Mouse (Mus musculus) MEL (cell line): Measurements from ENCODE around the gene Ptcd2. TPM values are rescaled to one million over a fixed set of nuclear protein-coding genes. Genes with fewer than 3 reads are reported as not detected.

ENCODE experiments used
- DNase-seq: peaks from one replicate; pipeline ENCODE4 v3.0.0; 2011; ENCODE audit warnings: low read depth, low spot score
- H3K27ac ChIP-seq: 2 replicates; pipeline ENCODE4 v1.5.1; 2012; ENCODE audit warnings: low read depth, mild to moderate bottlenecking, control low read depth, low read length, moderate library complexity; ENCODE audit not compliant: control insufficient read depth
- H3K27me3 ChIP-seq, 2 experiments: fragments of 150-350 bp in 1 of 2; sonication (generic) in 1 of 2; 2 replicates each; pipeline ENCODE4 v1.6.1; 2012; ENCODE audit warnings: low read length in 2 of 2, mild to moderate bottlenecking in 2 of 2, improper control_type of control experiment in 1 of 2, moderate library complexity in 1 of 2; ENCODE audit not compliant: insufficient read depth in 2 of 2, control insufficient read depth in 1 of 2
- H3K36me3 ChIP-seq, 2 experiments: 2 replicates each; pipeline ENCODE4 v1.6.1; 2012 to 2014; ENCODE audit warnings: low read length in 2 of 2, improper control_type of control experiment in 1 of 2, inconsistent platforms in 1 of 2, mild to moderate bottlenecking in 1 of 2; ENCODE audit not compliant: insufficient read depth in 2 of 2, control insufficient read depth in 1 of 2
- H3K4me1 ChIP-seq, 2 experiments: fragments of 150-350 bp in 1 of 2; sonication (generic) in 1 of 2; 2 replicates each; pipeline ENCODE4 v1.6.1; 2012; ENCODE audit warnings: low read length in 2 of 2, improper control_type of control experiment in 1 of 2, mild to moderate bottlenecking in 1 of 2; ENCODE audit not compliant: insufficient read depth in 2 of 2, control insufficient read depth in 1 of 2
- H3K4me3 ChIP-seq, 2 experiments: fragments of 150-350 bp in 1 of 2; sonication (generic) in 1 of 2; 2 replicates each; pipeline ENCODE4 v1.5.1; 2012; ENCODE audit warnings: low read depth in 2 of 2, low read length in 2 of 2, mild to moderate bottlenecking in 2 of 2, moderate library complexity in 2 of 2, control low read depth in 1 of 2, improper control_type of control experiment in 1 of 2; ENCODE audit not compliant: control insufficient read depth in 1 of 2, insufficient read depth in 1 of 2
- H3K79me2 ChIP-seq: 2 replicates; pipeline ENCODE4 v1.6.1; 2012; ENCODE audit warnings: mild to moderate bottlenecking, low read length, moderate library complexity; ENCODE audit not compliant: control insufficient read depth, poor library complexity, insufficient read depth
- H3K9ac ChIP-seq: 2 replicates; pipeline ENCODE4 v1.6.1; 2012; ENCODE audit warnings: low read depth, mild to moderate bottlenecking, control low read depth, low read length, moderate library complexity; ENCODE audit not compliant: control insufficient read depth, poor library complexity, severe bottlenecking
- H3K9me3 ChIP-seq: fragments of 150-350 bp; sonication (generic); replicated peaks from 2 replicates; pipeline ENCODE4 v1.6.1; 2012; ENCODE audit warnings: mild to moderate bottlenecking, low read length, improper control_type of control experiment, moderate library complexity; ENCODE audit not compliant: insufficient read depth
- CHD1 ChIP-seq: IDR thresholded peaks from 2 replicates; pipeline ENCODE4 v1.6.1; 2012; ENCODE audit warnings: low read depth, mild to moderate bottlenecking, inconsistent platforms, low read length, improper control_type of control experiment
- CTCF ChIP-seq, 3 experiments: IDR thresholded peaks in 2 of 3; conservative IDR thresholded peaks in 1 of 3; 2 replicates each; pipeline ENCODE4 v1.5.1; 2011 to 2012; ENCODE audit warnings: low read length in 3 of 3, low read depth in 2 of 3, mild to moderate bottlenecking in 2 of 3, improper control_type of control experiment in 1 of 3, inconsistent platforms in 1 of 3, mixed read lengths in 1 of 3, moderate library complexity in 1 of 3; ENCODE audit not compliant: control insufficient read depth in 1 of 3, insufficient read depth in 1 of 3, poor library complexity in 1 of 3, severe bottlenecking in 1 of 3
- E2F4 ChIP-seq: IDR thresholded peaks from 2 replicates; pipeline ENCODE4 v1.6.1; 2011; ENCODE audit warnings: low read depth, low read length, improper control_type of control experiment, borderline replicate concordance
- HCFC1 ChIP-seq: IDR thresholded peaks from 2 replicates; pipeline ENCODE4 v1.6.1; 2012; ENCODE audit warnings: low read depth, mild to moderate bottlenecking, inconsistent platforms, low read length, improper control_type of control experiment, moderate library complexity
- KAT2A ChIP-seq: conservative IDR thresholded peaks from 2 replicates; pipeline ENCODE4 v1.6.1; 2012; ENCODE audit warnings: low read depth, low read length, improper control_type of control experiment, inconsistent platforms
- MAFK ChIP-seq: IDR thresholded peaks from 2 replicates; pipeline ENCODE4 v1.6.1; 2011; ENCODE audit warnings: low read depth, mild to moderate bottlenecking, low read length, improper control_type of control experiment, borderline replicate concordance
- MAZ ChIP-seq: IDR thresholded peaks from 2 replicates; pipeline ENCODE4 v1.6.1; 2012; ENCODE audit warnings: low read depth, mild to moderate bottlenecking, inconsistent platforms, low read length, improper control_type of control experiment
- MYC ChIP-seq: IDR thresholded peaks from 2 replicates; pipeline ENCODE4 v1.6.1; 2011; ENCODE audit warnings: low read depth, mild to moderate bottlenecking, low read length, improper control_type of control experiment, moderate library complexity
- NRF1 ChIP-seq: IDR thresholded peaks from 2 replicates; pipeline ENCODE4 v1.6.1; 2014; ENCODE audit warnings: low read depth, mild to moderate bottlenecking, inconsistent platforms, low read length, improper control_type of control experiment, moderate library complexity; ENCODE audit not compliant: poor library complexity, insufficient read depth, severe bottlenecking
- POLR2A ChIP-seq, 2 experiments: IDR thresholded peaks; 2 replicates each; pipeline ENCODE4 v1.6.1; 2011 to 2012; ENCODE audit warnings: low read length in 2 of 2, mild to moderate bottlenecking in 2 of 2, control low read depth in 1 of 2, improper control_type of control experiment in 1 of 2, low read depth in 1 of 2, moderate library complexity in 1 of 2; ENCODE audit not compliant: control insufficient read depth in 1 of 2, insufficient read depth in 1 of 2, poor library complexity in 1 of 2
- RAD21 ChIP-seq: IDR thresholded peaks from 2 replicates; pipeline ENCODE4 v1.6.1; 2011; ENCODE audit warnings: mild to moderate bottlenecking, low read depth, low read length, improper control_type of control experiment
- SIN3A ChIP-seq: IDR thresholded peaks from 2 replicates; pipeline ENCODE4 v1.6.1; 2012; ENCODE audit warnings: low read length, improper control_type of control experiment, inconsistent platforms
- UBTF ChIP-seq: IDR thresholded peaks from 2 replicates; pipeline ENCODE4 v1.6.1; 2012; ENCODE audit warnings: low read depth, mild to moderate bottlenecking, inconsistent platforms, low read length, improper control_type of control experiment, moderate library complexity, borderline replicate concordance; ENCODE audit not compliant: insufficient read depth
- ZKSCAN1 ChIP-seq: IDR thresholded peaks from 2 replicates; pipeline ENCODE4 v1.6.1; 2012; ENCODE audit warnings: low read depth, mild to moderate bottlenecking, inconsistent platforms, low read length, improper control_type of control experiment, moderate library complexity
- ZNF384 ChIP-seq: IDR thresholded peaks from 2 replicates; pipeline ENCODE4 v1.6.1; 2012; ENCODE audit warnings: low read depth, mild to moderate bottlenecking, inconsistent platforms, low read length, improper control_type of control experiment
- polyA plus RNA-seq, 2 experiments: library from polyadenylated mRNA; stranded (reverse) in 1 of 2; unstranded in 1 of 2; fragments of >175 nt in 1 of 2; fragments of >200 nt in 1 of 2; gene quantifications; 2 replicates each; pipeline versions ENCODE4 v1.2.1 to v1.2.4; 2012; ENCODE audit warnings: low replicate concordance in 2 of 2, low read depth in 1 of 2; ENCODE audit not compliant: insufficient read length in 2 of 2, insufficient read depth in 1 of 2, missing spikeins in 1 of 2
- total RNA-seq: library from RNA; depleted of rRNA; stranded (reverse); fragments of 300-350 nt; gene quantifications from 2 replicates; pipeline ENCODE4 v1.2.3, GENCODE M21; 2012

Gene Ptcd2
- total and polyA plus RNA-seq, 3 experiments = 42.9 to 55.3 TPM; not detected in 1

DNA sequence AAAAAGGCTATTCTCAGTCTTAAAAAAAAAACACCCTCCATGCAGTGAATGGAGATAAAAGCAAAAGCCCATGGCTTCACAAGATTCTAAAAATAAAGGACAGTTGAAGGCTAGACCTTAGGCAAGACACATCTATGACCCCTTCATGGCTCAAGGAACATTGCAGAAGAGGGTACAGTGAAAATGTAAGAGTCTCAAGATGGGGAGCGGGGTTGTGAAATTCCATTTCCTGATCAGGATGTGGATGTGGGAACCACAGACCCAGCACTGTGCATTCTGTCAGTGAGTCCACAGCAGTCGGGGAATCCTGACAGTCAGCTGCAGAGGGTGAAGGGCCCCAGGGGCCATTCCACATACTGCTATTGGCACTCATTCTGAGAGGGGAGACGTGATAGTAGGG is 48.6 kb upstream of the Ptcd2 start:
- H3K9me3 ChIP-seq = no peaks in the 10 kb centered on the region
- no peak overlapping the region for H3K4me3 ChIP-seq
- no peaks in the 10 kb centered on the region for H3K4me1 ChIP-seq
- H3K27me3 ChIP-seq = no peaks in the 10 kb centered on the region
- H3K36me3 ChIP-seq = no peaks in the 10 kb centered on the region; a peak in 1 of 4 replicates
- TF ChIP-seq MYC = no peak
- no peak for TF ChIP-seq CHD1
- no peak for TF ChIP-seq NRF1
- no peak for TF ChIP-seq E2F4
- no peak for TF ChIP-seq RAD21
- TF ChIP-seq MAFK = no peak
- no peak for TF ChIP-seq HCFC1
- no peak for TF ChIP-seq POLR2A (IDR thresholded peaks at IDR 0.05; ENCODE audit: control insufficient read depth in 1 of 2, insufficient read depth in 1 of 2, low read depth in 1 of 2, low read length in 2 of 2, poor library complexity in 1 of 2)
- no peak for TF ChIP-seq ZKSCAN1
- TF ChIP-seq MAZ = no peak
- no peak for TF ChIP-seq KAT2A
- TF ChIP-seq ZNF384 = no peak
- TF ChIP-seq CTCF (IDR thresholded peaks at IDR 0.05 in 2 of 3, conservative IDR thresholded peaks at IDR 0.05 in 1 of 3; ENCODE audit: control insufficient read depth in 1 of 3, insufficient read depth in 1 of 3, low read depth in 2 of 3, low read length in 3 of 3, poor library complexity in 1 of 3, severe bottlenecking in 1 of 3) = no peak
- TF ChIP-seq UBTF = no peak
- no peak overlapping the region for H3K27ac ChIP-seq
- H3K9ac ChIP-seq = no peak overlapping the region
- H3K79me2 ChIP-seq = no peaks in the 10 kb centered on the region
- DNase-seq = no peak

DNA sequence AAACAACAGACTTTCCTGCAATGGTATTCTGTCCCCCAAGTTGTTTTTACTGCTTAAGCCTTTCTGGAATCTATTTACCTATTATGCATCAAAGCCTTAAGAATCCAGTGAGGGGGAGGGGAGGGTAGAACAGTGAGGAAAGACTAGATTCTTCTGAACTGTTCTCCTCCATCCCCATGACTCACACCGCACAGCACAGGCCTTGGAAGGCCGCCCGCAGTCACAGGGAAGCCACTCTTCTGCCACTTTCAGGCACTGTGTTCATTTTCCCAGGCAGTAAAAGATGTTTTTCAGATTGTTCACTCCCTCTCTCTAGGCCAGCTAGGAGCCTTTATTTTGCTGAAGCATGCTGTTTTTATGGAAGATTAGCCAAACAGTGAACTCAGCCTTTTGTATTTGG is 46.9 kb upstream of the Ptcd2 start:
- H3K4me1 ChIP-seq = no peaks in the 10 kb centered on the region
- no peak overlapping the region for H3K27ac ChIP-seq
- TF ChIP-seq KAT2A = no peak
- no peak for TF ChIP-seq MAFK
- no peak for TF ChIP-seq SIN3A
- TF ChIP-seq RAD21 = no peak
- no peak for TF ChIP-seq POLR2A (IDR thresholded peaks at IDR 0.05; ENCODE audit: control insufficient read depth in 1 of 2, insufficient read depth in 1 of 2, low read depth in 1 of 2, low read length in 2 of 2, poor library complexity in 1 of 2)
- H3K4me3 ChIP-seq = no peak overlapping the region
- no peaks in the 10 kb centered on the region; a peak in 1 of 4 replicates for H3K36me3 ChIP-seq
- no peaks in the 10 kb centered on the region for H3K79me2 ChIP-seq
- no peak overlapping the region for H3K9ac ChIP-seq
- no peak for DNase-seq
- H3K27me3 ChIP-seq = no peaks in the 10 kb centered on the region
- no peaks in the 10 kb centered on the region for H3K9me3 ChIP-seq
